Mouse (Mus musculus) hindbrain, postnatal 0 days (tissue): ENCODE data around the gene Man1c1. TPM values are rescaled to one million over a fixed set of nuclear protein-coding genes. Genes with fewer than 3 reads are reported as not detected.

Experiments used
- ATAC-seq: fragments of 200-750 bp; cut with Nextera tagmentation; 2 replicates; pipeline ENCODE4 v1.8.0; 2017; ENCODE audit warnings: mild to moderate bottlenecking, moderate TSS enrichment, moderate library complexity
- DNase-seq: peaks from one replicate; pipeline ENCODE4 v3.0.0-alpha.2; 2015; ENCODE audit warnings: low spot score
- H3K27ac ChIP-seq: fragments of 300-500 bp; sonication (generic); 2 replicates; pipeline ENCODE4 v1.5.1; 2014; ENCODE audit warnings: mild to moderate bottlenecking
- H3K27me3 ChIP-seq: fragments of 300-500 bp; sonication (generic); 2 replicates; pipeline ENCODE4 v1.6.1; 2014; ENCODE audit warnings: low read length, mixed read lengths; ENCODE audit not compliant: insufficient read depth
- H3K36me3 ChIP-seq: fragments of 300-500 bp; sonication (generic); 2 replicates; pipeline ENCODE4 v1.6.1; 2014; ENCODE audit warnings: low read length, mixed read lengths; ENCODE audit not compliant: insufficient read depth
- H3K4me1 ChIP-seq: fragments of 300-500 bp; sonication (generic); 2 replicates; pipeline ENCODE4 v1.6.1; 2014; ENCODE audit warnings: antibody characterized with exemption, low read length, mixed read lengths; ENCODE audit not compliant: insufficient read depth
- H3K4me2 ChIP-seq: fragments of 300-500 bp; sonication (generic); 2 replicates; pipeline ENCODE4 v1.6.1; 2014; ENCODE audit warnings: low read depth, mild to moderate bottlenecking, low read length, moderate library complexity, mixed read lengths
- H3K4me3 ChIP-seq: fragments of 300-500 bp; sonication (generic); 2 replicates; pipeline ENCODE4 v1.5.1; 2014; ENCODE audit warnings: low read length
- H3K9ac ChIP-seq: fragments of 300-500 bp; sonication (generic); replicated peaks from 2 replicates; pipeline ENCODE4 v1.6.1; 2014; ENCODE audit warnings: mild to moderate bottlenecking, low read length, moderate library complexity, mixed read lengths
- H3K9me3 ChIP-seq: fragments of 300-500 bp; sonication (generic); 2 replicates; pipeline ENCODE4 v1.6.1; 2016; ENCODE audit warnings: low read length, mixed read lengths
- CTCF ChIP-seq: IDR thresholded peaks from 2 replicates; pipeline ENCODE4 v1.5.1; 2016; ENCODE audit warnings: antibody characterized with exemption, control low read depth, low read depth
- WGBS: fragments of 180-500 bp; shearing (Covaris S2); extraction: QIAGEN DNeasy Blood & Tissue Kit; methylation state at CpG from one replicate; pipeline ENCODE4 v1.1.7; 2014; 5-methylcytosine and 5-hydroxymethylcytosine counted together
- polyA plus RNA-seq: library from polyadenylated mRNA; unstranded; fragments of >200 nt; fragmentation: Nextera tagmentation; extraction: Ambion mirVana; gene quantifications from 2 replicates; pipeline ENCODE4 v1.2.1, GENCODE M21; 2015
- total RNA-seq: library from RNA; depleted of rRNA; stranded (reverse); fragments of >200 nt; gene quantifications from 2 replicates; pipeline ENCODE4 v1.2.3, GENCODE M21; 2014

Man1c1 gene
- total and polyA plus RNA-seq, 2 experiments from 2014 or later = 7.1 to 40.5 TPM

DNA sequence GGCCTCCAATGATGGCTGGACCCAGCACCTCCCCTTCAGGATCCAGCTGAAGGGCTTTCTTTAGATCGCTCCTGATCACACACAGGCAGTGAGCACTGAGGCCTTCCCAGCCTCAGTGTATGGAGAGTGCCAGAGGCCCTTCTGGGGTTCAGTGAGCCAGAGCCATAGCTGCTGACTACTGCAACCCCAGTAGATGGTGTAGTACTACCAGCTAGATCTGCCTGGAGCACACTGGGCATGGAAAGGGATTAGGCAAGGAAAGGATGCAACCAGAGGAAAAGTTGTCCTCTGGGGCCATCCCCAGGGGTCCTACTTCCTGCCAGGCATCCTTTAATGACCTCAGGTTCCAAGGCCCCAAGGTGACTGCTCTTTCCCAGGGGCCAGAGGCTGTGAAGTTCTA, 150.5 kb downstream of the Man1c1 start:
- no peak overlapping the region for H3K27ac ChIP-seq
- no peak for ATAC-seq

DNA sequence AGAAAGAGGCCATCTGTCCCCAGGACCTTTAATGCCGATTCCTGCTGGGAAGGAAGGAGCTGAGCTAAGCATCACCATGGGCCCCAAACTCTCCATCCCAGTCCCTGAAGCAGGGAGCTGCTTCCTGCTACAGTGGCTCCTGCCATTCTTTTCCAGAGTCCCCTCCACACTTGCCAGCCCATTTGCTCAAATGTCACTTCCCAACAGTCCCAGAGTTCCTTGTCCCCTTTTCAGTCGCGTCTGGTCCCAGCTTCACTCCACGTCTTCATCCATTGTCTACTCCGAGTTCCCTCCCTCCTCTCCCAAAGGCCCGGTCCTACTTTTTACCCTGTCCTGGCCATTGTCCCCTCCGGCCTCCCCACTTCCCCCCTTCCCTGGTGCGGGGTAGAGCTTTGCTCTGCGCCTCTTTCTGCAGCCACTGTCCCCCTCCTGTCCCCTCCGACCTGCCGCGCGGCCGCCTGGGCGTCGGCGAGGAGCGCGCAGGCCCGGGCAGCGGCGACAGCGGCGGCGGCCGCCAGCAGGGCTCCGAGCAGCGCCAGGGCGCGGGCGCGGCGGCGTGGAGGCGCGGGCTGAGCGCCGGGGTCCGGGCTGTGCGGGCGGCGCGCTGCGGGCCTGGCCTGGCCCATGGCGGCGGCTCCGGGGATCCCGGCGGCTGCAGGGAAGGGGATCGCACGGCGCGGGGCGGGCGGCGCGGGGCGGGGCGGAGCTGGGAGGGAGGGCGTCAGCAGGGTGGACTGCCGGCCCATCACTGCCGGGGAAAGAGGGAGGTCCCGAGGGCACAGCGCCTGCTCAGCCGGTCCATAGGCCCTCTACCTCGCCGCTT, 152.4 kb downstream of the Man1c1 start, which contains the start of gene Selenon:
TSS of gene Selenon (minus strand) at position 673 of the 823 bp plus-strand sequence.
- Histone ChIP-seq H3K27ac (peak within 1 kb of the TSS; percentile 89), H3K9ac (peak within 1 kb of the TSS; percentile 92), H3K9me3 (no peaks in the 10 kb centered on the region), H3K27me3 (no peaks in the 10 kb centered on the region), H3K4me3 (peak within 1 kb of the TSS; percentile 75), H3K4me1 (no peaks in the 10 kb centered on the region), H3K36me3 (peaks cover 5% of the 10 kb centered on the region; the same call in 1 of the 2 replicates), H3K4me2 (peak within 1 kb of the TSS; percentile 69)
- ATAC-seq (peak; percentile 74), DNase-seq (peak; percentile 60)
- under 1% methylated on average over 58 of the region's 67 CpGs for WGBS
- TF ChIP-seq CTCF = no peak

More for the DNA sequence above, 150.5 kb downstream of the Man1c1 start:
- no peaks in the 10 kb centered on the region for H3K9me3 ChIP-seq
- H3K27me3 ChIP-seq = no peaks in the 10 kb centered on the region
- H3K4me2 ChIP-seq = no peak overlapping the region
- no peak overlapping the region for H3K4me3 ChIP-seq
- H3K9ac ChIP-seq = no peak overlapping the region
- H3K36me3 ChIP-seq = peaks cover 5% of the 10 kb centered on the region; the same call in 1 of the 2 replicates
- DNase-seq = peak; percentile 52
- peak; percentile 66 for TF ChIP-seq CTCF
- H3K4me1 ChIP-seq = no peaks in the 10 kb centered on the region
- 71% methylated on average over 1 of the region's 1 CpGs for WGBS

DNA sequence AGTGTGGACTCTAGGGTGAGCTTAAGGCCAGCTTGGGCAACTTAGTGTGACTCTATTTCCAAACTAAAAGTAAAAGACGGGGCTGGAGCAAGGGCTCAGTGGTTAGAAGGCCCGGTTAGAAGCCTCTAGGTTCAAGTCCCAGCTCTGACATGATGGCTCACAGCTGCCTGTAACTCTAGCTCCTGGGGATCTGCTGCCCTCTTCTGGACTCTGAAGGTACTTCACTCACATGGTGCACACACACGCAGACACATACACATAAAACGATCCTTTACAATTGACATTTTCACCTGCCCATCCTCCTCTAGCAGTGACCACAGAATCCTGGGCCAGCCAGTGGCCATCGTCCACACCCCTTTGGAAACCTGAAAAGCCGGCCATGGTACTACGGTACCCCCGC, 154.2 kb downstream of the Man1c1 start:
- Histone ChIP-seq H3K4me1 (no peaks in the 10 kb centered on the region), H3K27me3 (no peaks in the 10 kb centered on the region), H3K4me2 (no peak overlapping the region), H3K9me3 (no peaks in the 10 kb centered on the region), H3K27ac (no peak overlapping the region), H3K36me3 (peaks cover 12% of the 10 kb centered on the region), H3K4me3 (no peak overlapping the region), H3K9ac (no peak overlapping the region)
- DNase-seq (no peak), ATAC-seq (no peak)
- peak; percentile 41 for TF ChIP-seq CTCF
- over 99% methylated on average over 8 of the region's 8 CpGs for WGBS

- Histone ChIP-seq H3K36me3 (peaks cover 16% of the 10 kb centered on the region), H3K27me3 (no peaks in the 10 kb centered on the region), H3K9ac (no peak overlapping the region), H3K4me1 (no peaks in the 10 kb centered on the region), H3K27ac (no peak overlapping the region), H3K9me3 (no peaks in the 10 kb centered on the region), H3K4me3 (no peak overlapping the region), H3K4me2 (no peak overlapping the region)
- WGBS = 63% methylated on average over 18 of the region's 18 CpGs
- peak; percentile 40 for DNase-seq
- no peak for ATAC-seq
- peak; percentile 43 for TF ChIP-seq CTCF
Measured at GRCm38 (mm10) chr4:134548169-134548938, 155.7 kb downstream of the Man1c1 start.

- TF ChIP-seq CTCF = no peak
- no peaks in the 10 kb centered on the region for H3K27me3 ChIP-seq
- H3K4me1 ChIP-seq = no peaks in the 10 kb centered on the region
- H3K4me3 ChIP-seq = no peak overlapping the region
- H3K9me3 ChIP-seq = no peaks in the 10 kb centered on the region
- 63% methylated on average over 9 of the region's 9 CpGs for WGBS
- no peak for DNase-seq
- no peak overlapping the region for H3K27ac ChIP-seq
- peaks cover 28% of the 10 kb centered on the region for H3K36me3 ChIP-seq
- ATAC-seq = no peak
- H3K9ac ChIP-seq = no peak overlapping the region
- no peak overlapping the region for H3K4me2 ChIP-seq
Measured at GRCm38 (mm10) chr4:134546814-134547705, 157.0 kb downstream of the Man1c1 start.

DNA sequence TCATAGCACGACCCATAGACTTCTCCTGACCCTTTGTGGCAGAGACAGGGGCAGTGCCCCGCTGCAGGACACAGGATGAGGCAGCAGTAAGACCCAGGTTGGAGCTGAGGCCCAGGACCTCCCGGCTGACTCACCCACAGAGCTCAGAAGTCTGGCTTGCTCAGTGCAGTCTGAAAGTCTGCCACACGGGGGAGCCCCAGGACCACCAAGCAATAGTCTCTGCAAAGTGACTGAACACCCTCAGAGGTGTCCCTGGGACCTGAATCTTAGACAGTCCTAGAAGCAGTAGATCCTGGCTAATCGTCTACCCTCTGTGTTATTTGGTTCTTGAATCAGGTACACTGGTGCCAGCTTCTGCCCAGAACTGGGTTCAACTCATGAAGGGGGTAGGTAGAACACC, 160.8 kb downstream of the Man1c1 start:
- H3K4me1 ChIP-seq = 0 out of 2 replicates have a peak, but pooled peaks cover 6% of the 10 kb centered on the region
- peaks cover 30% of the 10 kb centered on the region for H3K36me3 ChIP-seq
- H3K4me3 ChIP-seq = no peak overlapping the region
- peak; percentile 97 for TF ChIP-seq CTCF
- H3K9me3 ChIP-seq = no peaks in the 10 kb centered on the region
- H3K9ac ChIP-seq = no peak overlapping the region
- ATAC-seq = peak; percentile 69; the same call in 1 of the 2 replicates
- WGBS = 4% methylated on average over 5 of the region's 5 CpGs
- H3K27ac ChIP-seq = no peak overlapping the region
- H3K4me2 ChIP-seq = no peak overlapping the region
- no peaks in the 10 kb centered on the region for H3K27me3 ChIP-seq
- DNase-seq = peak; percentile 91
